Mouse (Mus musculus): Measurements from ENCODE around the gene Ctnnbl1. TPM values are rescaled to one million over a fixed set of nuclear protein-coding genes. Genes with fewer than 3 reads are reported as not detected.

Ctnnbl1 gene
- polyA plus RNA-seq, 1 experiment from 2014 or later: 35.7 TPM

GRCm38 (mm10) chr2:157712677-157713076 lies 24.5 kb upstream of the Ctnnbl1 start:
- H3K9ac ChIP-seq: no peak overlapping the region
- peaks cover 9% of the 10 kb centered on the region for H3K27me3 ChIP-seq (replicated peaks)
- H3K4me2 ChIP-seq: no peak overlapping the region
- H3K4me1 ChIP-seq: no peaks in the 10 kb centered on the region
- no peak for ATAC-seq
- WGBS (ENCODE audit: insufficient replicate concordance): 61% methylated on average over 6 of the region's 6 CpGs
- no peak overlapping the region for H3K27ac ChIP-seq
- H3K36me3 ChIP-seq: no peaks in the 10 kb centered on the region
- H3K9me3 ChIP-seq (replicated peaks): no peaks in the 10 kb centered on the region
- H3K4me3 ChIP-seq: no peak overlapping the region

GRCm38 (mm10) chr2:157715586-157716191 lies 21.5 kb upstream of the Ctnnbl1 start:
- Histone ChIP-seq H3K36me3 (no peaks in the 10 kb centered on the region), H3K27me3 (replicated peaks) (peaks cover 4% of the 10 kb centered on the region), H3K9ac (no peak overlapping the region), H3K4me2 (no peak overlapping the region), H3K4me3 (no peak overlapping the region), H3K9me3 (replicated peaks) (no peaks in the 10 kb centered on the region; the same call in 1 of the 2 replicates), H3K4me1 (no peaks in the 10 kb centered on the region), H3K27ac (no peak overlapping the region)
- 49% methylated on average over 12 of the region's 12 CpGs for WGBS (ENCODE audit: insufficient replicate concordance)
- ATAC-seq: no peak

GRCm38 (mm10) chr2:157718441-157718840 lies 18.8 kb upstream of the Ctnnbl1 start:
- no peak overlapping the region for H3K9ac ChIP-seq
- no peak overlapping the region for H3K4me3 ChIP-seq
- no peaks in the 10 kb centered on the region for H3K4me1 ChIP-seq
- H3K36me3 ChIP-seq: no peaks in the 10 kb centered on the region
- H3K4me2 ChIP-seq: no peak overlapping the region
- WGBS (ENCODE audit: insufficient replicate concordance): 56% methylated on average over 4 of the region's 4 CpGs
- H3K9me3 ChIP-seq (replicated peaks): no peaks in the 10 kb centered on the region; the same call in 1 of the 2 replicates
- ATAC-seq: no peak
- peaks cover 4% of the 10 kb centered on the region for H3K27me3 ChIP-seq (replicated peaks)
- no peak overlapping the region for H3K27ac ChIP-seq

GRCm38 (mm10) chr2:157723883-157724573 lies 13.2 kb upstream of the Ctnnbl1 start:
- ATAC-seq: no peak

GRCm38 (mm10) chr2:157724574-157724914 lies 12.7 kb upstream of the Ctnnbl1 start:
- Histone ChIP-seq H3K4me1 (no peaks in the 10 kb centered on the region), H3K36me3 (no peaks in the 10 kb centered on the region), H3K4me2 (no peak overlapping the region), H3K9ac (no peak overlapping the region), H3K27ac (no peak overlapping the region), H3K4me3 (no peak overlapping the region), H3K27me3 (replicated peaks) (0 out of 2 replicates have a peak, but pooled peaks cover 6% of the 10 kb centered on the region), H3K9me3 (replicated peaks) (no peaks in the 10 kb centered on the region; the same call in 1 of the 2 replicates)
- no peak for ATAC-seq
- WGBS (ENCODE audit: insufficient replicate concordance): 34% methylated on average over 5 of the region's 5 CpGs

More at GRCm38 (mm10) chr2:157723883-157724573, 13.2 kb upstream of the Ctnnbl1 start:
- Histone ChIP-seq H3K36me3 (no peaks in the 10 kb centered on the region), H3K27ac (no peak overlapping the region), H3K9ac (no peak overlapping the region), H3K4me1 (no peaks in the 10 kb centered on the region), H3K9me3 (replicated peaks) (no peaks in the 10 kb centered on the region; the same call in 1 of the 2 replicates), H3K4me2 (no peak overlapping the region), H3K27me3 (replicated peaks) (0 out of 2 replicates have a peak, but pooled peaks cover 6% of the 10 kb centered on the region), H3K4me3 (no peak overlapping the region)
- 62% methylated on average over 8 of the region's 8 CpGs for WGBS (ENCODE audit: insufficient replicate concordance)

- peaks cover 19% of the 10 kb centered on the region for H3K4me1 ChIP-seq
- ATAC-seq: no peak
- no peak overlapping the region for H3K4me3 ChIP-seq
- no peaks in the 10 kb centered on the region for H3K9me3 ChIP-seq (replicated peaks)
- no peak overlapping the region for H3K27ac ChIP-seq
- H3K4me2 ChIP-seq: no peak overlapping the region
- H3K27me3 ChIP-seq (replicated peaks): no peaks in the 10 kb centered on the region
- 57% methylated on average over 7 of the region's 7 CpGs for WGBS (ENCODE audit: insufficient replicate concordance)
- no peak overlapping the region for H3K9ac ChIP-seq
- H3K36me3 ChIP-seq: peaks cover 17% of the 10 kb centered on the region
Observed at GRCm38 (mm10) chr2:157744619-157745018, 7.4 kb downstream of the Ctnnbl1 start.

- Histone ChIP-seq H3K4me3 (no peak overlapping the region), H3K9me3 (replicated peaks) (no peaks in the 10 kb centered on the region), H3K4me1 (peaks cover 19% of the 10 kb centered on the region), H3K9ac (no peak overlapping the region), H3K27me3 (replicated peaks) (no peaks in the 10 kb centered on the region), H3K27ac (no peak overlapping the region), H3K4me2 (no peak overlapping the region), H3K36me3 (peaks cover 21% of the 10 kb centered on the region)
- no peak for ATAC-seq
- WGBS (ENCODE audit: insufficient replicate concordance): 88% methylated on average over 4 of the region's 4 CpGs
Observed at GRCm38 (mm10) chr2:157745735-157746134, 8.5 kb downstream of the Ctnnbl1 start.

- Histone ChIP-seq H3K4me2 (no peak overlapping the region), H3K4me3 (no peak overlapping the region), H3K27me3 (replicated peaks) (no peaks in the 10 kb centered on the region), H3K9me3 (replicated peaks) (no peaks in the 10 kb centered on the region), H3K4me1 (peaks cover 27% of the 10 kb centered on the region), H3K27ac (no peak overlapping the region), H3K9ac (no peak overlapping the region), H3K36me3 (peaks cover 21% of the 10 kb centered on the region)
- ATAC-seq: no peak
- WGBS (ENCODE audit: insufficient replicate concordance): 46% methylated on average over 9 of the region's 9 CpGs
Observed at GRCm38 (mm10) chr2:157746558-157746957, 9.4 kb downstream of the Ctnnbl1 start.

GRCm38 (mm10) chr2:157747989-157748388 lies 10.8 kb downstream of the Ctnnbl1 start:
- WGBS (ENCODE audit: insufficient replicate concordance): 72% methylated on average over 2 of the region's 2 CpGs
- peaks cover 39% of the 10 kb centered on the region for H3K4me1 ChIP-seq
- H3K27ac ChIP-seq: no peak overlapping the region
- H3K4me3 ChIP-seq: no peak overlapping the region
- no peaks in the 10 kb centered on the region for H3K9me3 ChIP-seq (replicated peaks)
- no peak overlapping the region for H3K4me2 ChIP-seq
- no peak for ATAC-seq
- no peaks in the 10 kb centered on the region for H3K27me3 ChIP-seq (replicated peaks)
- H3K36me3 ChIP-seq: peaks cover 21% of the 10 kb centered on the region
- no peak overlapping the region for H3K9ac ChIP-seq

GRCm38 (mm10) chr2:157750481-157750880 lies 13.3 kb downstream of the Ctnnbl1 start:
- peaks cover 45% of the 10 kb centered on the region for H3K4me1 ChIP-seq
- no peak overlapping the region for H3K4me3 ChIP-seq
- no peaks in the 10 kb centered on the region for H3K9me3 ChIP-seq (replicated peaks)
- peaks cover 24% of the 10 kb centered on the region for H3K36me3 ChIP-seq
- ATAC-seq: no peak
- H3K27ac ChIP-seq: no peak overlapping the region
- 75% methylated on average over 8 of the region's 8 CpGs for WGBS (ENCODE audit: insufficient replicate concordance)
- no peaks in the 10 kb centered on the region for H3K27me3 ChIP-seq (replicated peaks)
- no peak overlapping the region for H3K9ac ChIP-seq
- H3K4me2 ChIP-seq: no peak overlapping the region

GRCm38 (mm10) chr2:157750926-157751588 lies 13.9 kb downstream of the Ctnnbl1 start:
- H3K4me2 ChIP-seq: no peak overlapping the region
- H3K4me1 ChIP-seq: peaks cover 49% of the 10 kb centered on the region
- no peak overlapping the region for H3K27ac ChIP-seq
- no peaks in the 10 kb centered on the region for H3K27me3 ChIP-seq (replicated peaks)
- peaks cover 19% of the 10 kb centered on the region; the same call in 1 of the 2 replicates for H3K36me3 ChIP-seq
- H3K9ac ChIP-seq: no peak overlapping the region
- H3K9me3 ChIP-seq (replicated peaks): no peaks in the 10 kb centered on the region
- WGBS (ENCODE audit: insufficient replicate concordance): 76% methylated on average over 12 of the region's 12 CpGs
- no peak for ATAC-seq
- no peak overlapping the region for H3K4me3 ChIP-seq

All from liver, embryonic 12.5 days (tissue).